Mouse (Mus musculus): ENCODE results near the gene Fbxw16. TPM values are rescaled to one million over a fixed set of nuclear protein-coding genes. Genes with fewer than 3 reads are reported as not detected.
"Not testable (repeated sequence)": the region's sequence is repeated elsewhere in the genome, so short reads cannot be mapped to it uniquely, and the experiment has no call there.

Fbxw16 gene
- not detected for total RNA-seq (2022)

- no peak for DNase-seq (ENCODE audit: low spot score in 2 of 2)
Observed at GRCm38 (mm10) chr9:109449040-109449439, at the start of gene Fbxw16. TSS of gene Fbxw16 (minus strand) at chr9:109449140.

GRCm38 (mm10) chr9:109495775-109496174 lies 46.8 kb upstream of the Fbxw16 start, which contains the start of gene Fbxw19:
TSS of gene Fbxw19 (minus strand) at chr9:109495875.
- DNase-seq (ENCODE audit: low spot score in 2 of 2): not testable (repeated sequence)

- DNase-seq (ENCODE audit: low spot score in 2 of 2): no peak
Observed at GRCm38 (mm10) chr9:109432956-109433355, 16.0 kb downstream of the Fbxw16 start.

GRCm38 (mm10) chr9:109404196-109404595 lies 44.7 kb downstream of the Fbxw16 start, which contains the start of gene Fbxw22:
TSS of gene Fbxw22 (minus strand) at chr9:109404296.
- not testable (repeated sequence) for DNase-seq (ENCODE audit: low spot score in 2 of 2)

Other genes starting within 250 kb of the Fbxw16 start
- not detected for gene Fbxw20, start 214.4 kb downstream of the Fbxw16 start, total RNA-seq (2022)
- gene Fbxw14, start 161.5 kb downstream of the Fbxw16 start, total RNA-seq (2022): not detected
- not detected for gene Fbxw28, start 109.5 kb downstream of the Fbxw16 start, total RNA-seq (2022)
- gene Fbxw22, start 44.8 kb downstream of the Fbxw16 start, total RNA-seq (2022): not detected
- not detected for gene Fbxw19, start 46.7 kb upstream of the Fbxw16 start, total RNA-seq (2022)
- not detected for gene Fbxw15, start 119.1 kb upstream of the Fbxw16 start, total RNA-seq (2022)
- not detected for gene Fbxw24, start 176.9 kb upstream of the Fbxw16 start, total RNA-seq (2022)
- gene Fbxw25, start 215.5 kb upstream of the Fbxw16 start, total RNA-seq (2022): not detected